ENCODE assay signal across 8 mouse cellular contexts in genomic region chr7:89841670-89842403, GRCm38 (mm10).
A peak's percentile ranks its signal among the peaks of the same experiment; 100 is the strongest.
DNase-seq lines count a peak whose midpoint lies in the region; ATAC-seq and TF ChIP-seq lines count a peak whose summit lies in the region.

No protein-coding gene starts in this region.

- no peaks in the 10 kb centered on the region for H3K79me2 ChIP-seq in heart, adult 2 months (replicated peaks; ENCODE audit: control insufficient read depth, insufficient read depth, low read length)

- H3K36me3 ChIP-seq in heart, adult 2 months (ENCODE audit: control insufficient read depth, insufficient read depth, low read length): no peaks in the 10 kb centered on the region
- no peaks in the 10 kb centered on the region for H3K36me3 ChIP-seq in kidney, adult 2 months (ENCODE audit: control insufficient read depth, insufficient read depth, low read length)
- no peaks in the 10 kb centered on the region for H3K36me3 ChIP-seq in midbrain, embryonic 16.5 days (ENCODE audit: control insufficient read depth, insufficient read depth, low read length)

- intact Hi-C loops in heart, adult 2 months (cut with DNase I): loop anchor here (1.0 kb wide), 2 partner anchors 342 to 366 kb away; no protein-coding TSS in a partner anchor
- intact Hi-C loops in left cerebral cortex, postnatal 4 days (cut with DNase I): loop anchor here (10.0 kb wide), 1 partner anchor 337 kb away; no protein-coding TSS in a partner anchor

- H3K9ac ChIP-seq in heart, adult 2 months (ENCODE audit: low read depth, low read length): no peak overlapping the region
- no peak overlapping the region for H3K9ac ChIP-seq in midbrain, embryonic 16.5 days (ENCODE audit: low read depth, low read length)

- H3K9me3 ChIP-seq in midbrain, embryonic 16.5 days (replicated peaks; ENCODE audit: control insufficient read depth, low read length, poor library complexity, severe bottlenecking): no peaks in the 10 kb centered on the region

- H3K4me3 ChIP-seq in heart, adult 2 months: no peak overlapping the region
- H3K4me3 ChIP-seq in kidney, adult 2 months (ENCODE audit: insufficient read depth, low read depth, low read length): no peak overlapping the region
- no peak overlapping the region for H3K4me3 ChIP-seq in midbrain, embryonic 16.5 days (ENCODE audit: low read depth, low read length)

- H3K4me1 ChIP-seq in heart, adult 2 months (ENCODE audit: control insufficient read depth, insufficient read depth, low read length): peaks cover 5% of the 10 kb centered on the region
- H3K4me1 ChIP-seq in kidney, adult 2 months (ENCODE audit: control insufficient read depth, insufficient read depth, low read length): no peaks in the 10 kb centered on the region
- no peaks in the 10 kb centered on the region for H3K4me1 ChIP-seq in midbrain, embryonic 16.5 days (ENCODE audit: control insufficient read depth, insufficient read depth, low read length)

- TF ChIP-seq POLR2A in heart, adult 2 months (IDR thresholded peaks at IDR 0.05; ENCODE audit: insufficient read depth, low read depth, low read length): no peak
- TF ChIP-seq POLR2A in kidney, adult 2 months (IDR thresholded peaks at IDR 0.05; ENCODE audit: low read depth, low read length): no peak

- H3K4me2 ChIP-seq in midbrain, embryonic 16.5 days (ENCODE audit: low read length): no peak overlapping the region

- peak; percentile 92 for ATAC-seq in midbrain, embryonic 16.5 days

- no peak overlapping the region for H3K27ac ChIP-seq in heart, adult 2 months
- no peak overlapping the region for H3K27ac ChIP-seq in kidney, adult 2 months (ENCODE audit: insufficient read depth, low read depth, low read length)
- H3K27ac ChIP-seq in midbrain, embryonic 16.5 days (ENCODE audit: low read length): no peak overlapping the region

- no peak for TF ChIP-seq EP300 in heart, adult 2 months (IDR thresholded peaks at IDR 0.05; ENCODE audit: insufficient read depth, low read depth, low read length)

- WGBS in heart, adult 2 months: 29% methylated on average over 15 of the region's 15 CpGs
- WGBS in kidney, adult 2 months: 23% methylated on average over 15 of the region's 15 CpGs
- 37% methylated on average over 15 of the region's 15 CpGs for WGBS in midbrain, embryonic 16.5 days

- DNase-seq in 3134 (ENCODE audit: extremely low read depth, insufficient read length, low spot score): peak; percentile 38
- DNase-seq in adrenal gland, adult 8-10 months: peak; percentile 67
- DNase-seq in embryo, embryonic 9.5 days (ENCODE audit: extremely low spot score): peak; percentile 80
- DNase-seq in heart, adult 2 months: peak; percentile 75 to 81
- DNase-seq in kidney, adult 2 months: peak; percentile 89
- DNase-seq in left cerebral cortex, postnatal 4 days: peak; percentile 85
- DNase-seq in spleen, postnatal 10 days (ENCODE audit: low spot score in 2 of 2): peak; percentile 24 to 68

- peak; percentile 94 for TF ChIP-seq CTCF in heart, adult 2 months (IDR thresholded peaks at IDR 0.05)
- peak; percentile 75 for TF ChIP-seq CTCF in kidney, adult 2 months (conservative IDR thresholded peaks at IDR 0.05; ENCODE audit: insufficient read depth, insufficient read length, low read depth, low read length)

- no peaks in the 10 kb centered on the region for H3K27me3 ChIP-seq in heart, adult 2 months (ENCODE audit: control insufficient read depth, insufficient read depth, low read length)
- H3K27me3 ChIP-seq in kidney, adult 2 months (replicated peaks; ENCODE audit: control insufficient read depth, insufficient read depth, low read length): no peaks in the 10 kb centered on the region
- H3K27me3 ChIP-seq in midbrain, embryonic 16.5 days (ENCODE audit: control insufficient read depth, insufficient read depth, low read depth, low read length): no peaks in the 10 kb centered on the region

Comparison
In these comparisons a context has a peak if more than half of its experiments do, and no peak if none do; other contexts are left out.
1. DNase-seq: peak in every context shown above with its lines; median percentile 89 in kidney, adult 2 months; 85 in left cerebral cortex, postnatal 4 days; 80 in embryo, embryonic 9.5 days; 78 in heart, adult 2 months; 67 in adrenal gland, adult 8-10 months; 46 in spleen, postnatal 10 days; 38 in 3134.